Mouse (Mus musculus) 416B (cell line): ENCODE results near the gene Tnfsf14.

ENCODE experiments used
- DNase-seq: peaks from one replicate; pipeline ENCODE4 v3.0.0; 2011; ENCODE audit warnings: low read depth

The Tnfsf14 gene

GRCm38 (mm10) chr17:57201841-57202724 lies 8.1 kb upstream of the Tnfsf14 start:
- DNase-seq = peak; percentile 51

DNA sequence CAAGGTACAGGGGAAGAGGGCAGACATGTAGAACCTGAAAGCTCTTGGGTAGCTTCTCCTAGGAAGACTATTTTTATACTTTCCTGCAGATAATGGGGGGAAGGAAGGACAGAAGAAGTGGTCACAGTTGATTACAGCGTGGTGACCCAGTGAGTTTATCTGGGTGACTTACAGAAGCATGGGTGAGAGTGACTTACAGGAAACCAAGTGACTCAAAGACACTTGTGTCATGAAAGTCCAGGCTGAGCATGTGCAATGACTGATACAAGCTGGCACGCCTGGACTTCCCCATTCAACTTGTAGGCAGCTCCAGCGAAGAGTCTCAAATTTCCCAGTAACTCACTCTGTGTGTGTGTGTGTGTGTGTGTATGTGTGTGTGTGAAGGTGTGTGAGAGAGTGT lies 4.3 kb upstream of the Tnfsf14 start:
- peak; percentile 91 for DNase-seq

DNA sequence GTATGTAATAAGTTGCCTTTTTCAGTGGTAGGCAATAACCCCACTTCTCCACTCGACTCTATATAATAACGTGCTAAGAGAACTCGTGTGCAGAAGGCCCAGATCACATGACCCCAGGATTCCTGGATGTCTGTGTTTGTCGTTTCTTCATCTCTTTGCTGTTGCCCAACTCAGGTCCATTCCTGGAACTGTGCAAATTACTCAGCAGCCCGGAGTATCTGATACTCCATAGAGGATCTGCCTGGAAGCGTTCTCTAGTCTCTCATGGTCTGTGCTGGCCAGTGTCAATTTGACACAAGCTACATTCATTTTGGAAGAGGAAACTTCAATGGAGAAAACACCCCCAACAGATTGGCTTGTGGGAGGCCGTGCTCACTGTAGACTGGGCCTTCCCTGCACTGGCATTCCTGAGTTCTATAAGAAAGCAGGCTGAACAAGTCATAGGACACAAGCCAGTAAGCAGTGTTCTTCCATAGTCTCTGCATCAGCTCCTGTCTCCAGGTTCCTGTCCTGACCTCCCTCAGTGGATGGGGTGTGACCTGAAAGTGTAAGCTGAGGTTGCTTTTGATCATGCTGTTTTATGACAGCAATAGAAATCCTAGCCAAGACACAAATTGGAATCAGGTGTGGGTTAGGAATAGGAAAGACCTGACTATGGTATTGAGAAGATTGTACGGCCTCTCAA lies 1.5 kb upstream of the Tnfsf14 start:
- DNase-seq = no peak

DNA sequence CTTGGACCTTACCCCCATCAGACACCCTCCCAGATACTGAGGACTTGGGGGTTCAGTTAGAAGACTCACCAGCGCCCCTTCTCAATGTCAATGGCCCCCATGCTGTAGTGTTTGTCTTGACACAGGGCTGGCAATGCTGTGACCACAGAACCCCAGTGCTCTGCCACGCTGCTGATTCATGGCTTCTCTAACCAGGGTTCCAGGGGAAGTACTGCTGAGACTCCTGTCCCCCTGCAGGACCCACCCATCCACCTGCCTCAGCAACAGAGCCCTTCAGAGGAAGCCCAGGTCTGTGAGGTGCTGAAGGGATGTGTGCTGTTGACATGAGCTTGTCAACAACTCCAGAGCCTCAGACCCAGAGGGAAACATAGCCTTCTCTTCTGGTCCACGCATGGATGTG lies 794 bp upstream of the Tnfsf14 start:
- peak; percentile 35 for DNase-seq

DNA sequence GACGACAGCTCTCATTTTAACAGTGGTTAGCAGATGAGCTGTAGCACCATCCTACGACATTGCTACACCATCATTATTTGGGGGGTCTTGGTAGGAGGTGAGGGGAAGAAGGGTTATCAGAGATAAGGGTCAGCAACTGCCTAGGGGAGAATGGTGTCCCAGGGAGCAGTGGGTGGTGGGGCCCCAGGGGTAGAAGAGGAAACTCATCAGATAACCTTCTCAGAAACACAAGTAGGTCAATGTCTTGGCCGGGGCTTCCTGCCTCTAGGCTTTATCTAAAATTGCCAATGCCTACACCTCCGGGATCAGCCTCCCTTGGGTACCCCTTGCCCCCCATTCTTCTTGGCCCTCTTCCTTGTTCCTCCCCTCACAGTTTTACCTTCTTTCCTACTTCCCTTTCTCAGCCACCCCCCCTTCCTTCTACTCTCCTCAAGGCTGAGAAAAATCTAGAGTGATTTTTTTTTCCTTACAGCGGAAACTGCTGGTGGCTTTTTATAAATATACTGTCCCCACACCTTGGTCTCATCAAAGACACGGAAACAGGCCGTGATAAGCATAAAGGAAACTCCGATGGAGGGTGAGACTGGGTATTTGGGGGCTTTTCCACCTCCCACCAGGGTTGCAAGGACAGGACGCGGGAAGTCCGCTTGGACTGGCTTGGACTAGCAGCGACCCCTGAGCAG lies 5.3 kb downstream of the Tnfsf14 start:
- peak; percentile 13 for DNase-seq

- DNase-seq = no peak
Observed at GRCm38 (mm10) chr17:57185641-57186040, 8.3 kb downstream of the Tnfsf14 start.

GRCm38 (mm10) chr17:57182871-57183270 lies 11.1 kb downstream of the Tnfsf14 start:
- DNase-seq = peak; percentile 25

DNA sequence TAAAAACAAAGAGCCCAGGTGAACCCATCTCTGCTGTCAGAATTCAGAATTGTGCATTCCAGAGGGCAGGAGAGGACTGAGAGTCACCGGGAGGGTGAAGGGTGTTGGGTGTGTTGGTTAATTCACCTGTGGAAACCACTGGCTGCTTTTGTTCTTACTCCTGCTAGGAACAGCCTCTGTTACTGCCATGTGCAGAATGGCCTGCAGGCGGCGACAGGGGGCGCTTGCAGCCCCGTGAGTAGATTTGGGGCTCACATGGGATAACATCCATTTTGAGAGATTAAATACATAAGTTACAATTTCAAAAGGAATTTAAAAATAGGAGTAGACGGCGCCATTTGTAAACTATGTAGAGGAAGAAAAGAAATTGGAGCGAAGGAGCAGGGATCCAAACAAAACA lies 13.6 kb downstream of the Tnfsf14 start:
- peak; percentile 68 for DNase-seq

- DNase-seq = no peak
Observed at GRCm38 (mm10) chr17:57173351-57173750, 20.6 kb downstream of the Tnfsf14 start.

DNA sequence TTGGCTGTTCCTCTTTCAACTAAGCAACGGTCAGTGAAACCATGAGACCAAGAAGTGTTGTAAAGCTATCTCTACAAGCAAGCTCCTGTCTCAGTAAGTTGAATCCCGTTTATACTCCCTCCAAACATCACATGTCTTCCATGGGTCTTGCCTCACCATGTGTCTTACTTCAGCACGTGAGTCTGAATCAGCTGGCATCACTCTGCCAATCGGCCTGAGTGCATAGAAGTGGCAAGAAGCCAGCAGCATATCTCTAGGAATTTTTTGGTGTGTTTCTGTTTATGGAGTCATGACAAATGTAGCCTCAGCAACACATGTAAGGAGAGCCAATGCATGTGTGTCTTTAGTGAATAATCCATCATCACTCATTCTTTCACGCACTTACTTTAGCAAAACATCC lies 21.6 kb downstream of the Tnfsf14 start:
- no peak for DNase-seq

DNA sequence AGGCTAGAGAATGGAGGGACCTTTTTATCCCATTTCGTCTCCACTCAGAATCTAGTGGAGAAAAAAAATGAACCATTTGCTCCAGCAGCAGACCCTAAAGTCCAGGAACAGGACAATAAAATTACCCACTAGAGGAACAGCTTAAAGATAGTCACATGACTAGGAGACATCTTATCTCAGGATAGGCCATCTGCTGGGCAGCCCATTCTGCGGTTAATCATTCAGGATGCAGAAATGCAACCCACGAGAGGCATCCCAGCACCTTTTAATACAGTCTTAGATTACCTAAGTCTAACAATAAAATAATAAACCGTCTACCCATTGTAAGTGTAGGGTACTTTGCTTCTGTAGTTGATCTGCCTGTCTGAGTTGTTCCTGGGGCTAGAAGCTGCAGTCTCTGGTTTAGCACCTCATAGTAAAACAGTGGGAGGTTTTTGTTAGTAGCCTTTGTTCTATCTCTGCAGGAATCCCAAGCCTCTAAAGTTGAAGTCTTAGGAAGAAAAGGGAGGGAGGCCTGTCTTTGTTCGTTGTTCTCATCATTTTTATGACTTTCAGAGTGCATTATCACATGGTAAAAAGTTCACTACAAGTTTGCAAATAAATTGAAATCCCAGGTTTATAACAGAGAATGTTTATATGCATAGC lies 23.2 kb downstream of the Tnfsf14 start:
- peak; percentile 41 for DNase-seq

GRCm38 (mm10) chr17:57166800-57167791 lies 26.9 kb downstream of the Tnfsf14 start:
- peak; percentile 75 for DNase-seq

DNA sequence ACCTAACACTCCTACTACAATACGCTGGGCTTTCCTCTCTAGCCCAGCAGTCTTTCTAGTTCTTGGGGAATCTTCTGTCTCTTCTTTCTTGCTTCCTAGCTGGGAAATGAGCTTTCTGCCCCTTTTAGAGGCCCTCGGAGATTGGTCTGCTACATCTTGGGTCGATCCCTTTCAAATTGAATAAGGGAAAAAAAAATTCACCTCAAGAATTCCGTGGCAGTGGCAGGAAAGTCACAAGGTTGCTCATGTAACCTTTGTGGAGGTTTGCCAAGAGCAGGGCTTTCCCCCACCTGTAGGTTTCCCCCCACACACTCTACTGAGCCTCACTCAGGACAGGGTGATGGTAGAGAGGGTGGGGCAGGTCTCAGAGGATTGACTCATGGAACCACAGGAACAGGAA lies 40.2 kb downstream of the Tnfsf14 start:
- DNase-seq = no peak

DNA sequence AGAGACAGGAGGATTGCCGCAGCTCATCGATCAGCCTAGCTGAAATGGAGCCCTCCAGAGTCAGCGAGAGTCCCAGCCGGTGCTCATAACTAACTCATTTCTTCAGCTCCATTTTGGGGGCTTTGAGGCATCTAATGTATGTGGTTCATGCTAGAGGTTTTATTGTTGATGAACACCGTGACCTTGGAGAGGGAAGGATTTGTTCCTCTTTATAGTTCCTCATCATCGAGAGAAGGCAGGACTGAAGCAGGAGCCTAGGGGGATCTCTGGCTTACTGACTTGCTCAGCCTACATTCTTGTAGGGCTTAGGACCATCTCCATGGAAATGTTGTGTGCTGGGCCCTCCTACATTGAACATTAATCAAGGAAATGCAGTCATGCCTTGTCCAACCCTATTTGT lies 41.0 kb downstream of the Tnfsf14 start:
- DNase-seq = no peak

- DNase-seq = no peak
Observed at GRCm38 (mm10) chr17:57148994-57149803, 44.8 kb downstream of the Tnfsf14 start, which contains the start of gene Cd70. TSS of gene Cd70 (minus strand) at chr17:57149777.

- DNase-seq = no peak
Observed at GRCm38 (mm10) chr17:57148343-57148742, 45.6 kb downstream of the Tnfsf14 start.

- no peak for DNase-seq
Observed at GRCm38 (mm10) chr17:57145115-57145514, 48.9 kb downstream of the Tnfsf14 start.

GRCm38 (mm10) chr17:57143704-57144103 lies 50.3 kb downstream of the Tnfsf14 start:
- DNase-seq = no peak

- no peak for DNase-seq
Observed at GRCm38 (mm10) chr17:57139708-57140107, 54.3 kb downstream of the Tnfsf14 start.
